Mouse (Mus musculus) thymus, adult 2 months (tissue): ENCODE results near the gene Cyp11a1.

ENCODE experiments used
- CTCF ChIP-seq: fragments of 200-500 bp; IDR thresholded peaks from 2 replicates; pipeline ENCODE4 v1.5.1; 2012; ENCODE audit warnings: mild to moderate bottlenecking, control low read depth, low read length, moderate library complexity, borderline replicate concordance; ENCODE audit not compliant: control insufficient read depth, poor library complexity, insufficient read depth; ENCODE audit errors: extremely low read depth
- POLR2A ChIP-seq: fragments of 200-500 bp; IDR thresholded peaks from 2 replicates; pipeline ENCODE4 v1.6.1; 2012; ENCODE audit warnings: mild to moderate bottlenecking, low read length, control low read depth, moderate library complexity; ENCODE audit not compliant: control insufficient read depth, poor library complexity, insufficient read depth; ENCODE audit errors: extremely low read depth

GRCm38 (mm10) chr9:58038500-58039168 lies 32.4 kb downstream of the Cyp11a1 start:
- no peak for TF ChIP-seq POLR2A
- peak; percentile 92 for TF ChIP-seq CTCF
